Mouse (Mus musculus) forebrain, embryonic 16.5 days (tissue): ENCODE data around the gene Rai1. TPM values are rescaled to one million over a fixed set of nuclear protein-coding genes. Genes with fewer than 3 reads are reported as not detected.

Source experiments
- ATAC-seq: fragments of 200-750 bp; cut with Nextera tagmentation; 2 replicates; pipeline ENCODE4 v1.8.0; 2017; ENCODE audit warnings: mild to moderate bottlenecking, moderate library complexity
- H3K27ac ChIP-seq: fragments of 300-500 bp; sonication (generic); 2 replicates; pipeline ENCODE4 v1.5.1; 2014; ENCODE audit warnings: low read length, control low read depth
- H3K27me3 ChIP-seq: fragments of 300-500 bp; sonication (generic); replicated peaks from 2 replicates; pipeline ENCODE4 v1.6.1; 2014; ENCODE audit warnings: low read length; ENCODE audit not compliant: control insufficient read depth, insufficient read depth
- H3K36me3 ChIP-seq: fragments of 300-500 bp; sonication (generic); 2 replicates; pipeline ENCODE4 v1.6.1; 2014; ENCODE audit not compliant: control insufficient read depth, insufficient read depth
- H3K4me1 ChIP-seq: fragments of 300-500 bp; sonication (generic); replicated peaks from 2 replicates; pipeline ENCODE4 v1.6.1; 2014; ENCODE audit warnings: low read length; ENCODE audit not compliant: control insufficient read depth, insufficient read depth
- H3K4me2 ChIP-seq: fragments of 300-500 bp; sonication (generic); 2 replicates; pipeline ENCODE4 v1.6.1; 2014; ENCODE audit warnings: mild to moderate bottlenecking, low read length, control low read depth
- H3K4me3 ChIP-seq: fragments of 300-500 bp; sonication (generic); replicated peaks from 2 replicates; pipeline ENCODE4 v1.5.1; 2014; ENCODE audit warnings: mild to moderate bottlenecking, low read length, control low read depth
- H3K9ac ChIP-seq: fragments of 300-500 bp; sonication (generic); replicated peaks from 2 replicates; pipeline ENCODE4 v1.6.1; 2014; ENCODE audit warnings: low read depth, low read length, control low read depth
- H3K9me3 ChIP-seq: fragments of 300-500 bp; sonication (generic); 2 replicates; pipeline ENCODE4 v1.6.1; 2016; ENCODE audit warnings: low read length; ENCODE audit not compliant: control insufficient read depth
- WGBS: fragments of 180-500 bp; shearing (Covaris S2); extraction: QIAGEN DNeasy Blood & Tissue Kit; methylation state at CpG from one replicate; pipeline ENCODE4 v1.1.7; 2014; 5-methylcytosine and 5-hydroxymethylcytosine counted together
- polyA plus RNA-seq: library from polyadenylated mRNA; unstranded; fragments of >200 nt; fragmentation: Nextera tagmentation; extraction: Ambion mirVana; gene quantifications from 2 replicates; pipeline ENCODE4 v1.2.1, GENCODE M21; 2015

Gene Rai1
- polyA plus RNA-seq, 1 experiment from 2014 or later: 30.3 TPM

GRCm38 (mm10) chr11:60136491-60136890 lies 31.7 kb downstream of the Rai1 start:
- H3K27me3 ChIP-seq: no peaks in the 10 kb centered on the region
- no peaks in the 10 kb centered on the region for H3K36me3 ChIP-seq
- H3K9ac ChIP-seq: no peak overlapping the region
- H3K4me3 ChIP-seq: no peak overlapping the region
- 93% methylated on average over 1 of the region's 1 CpGs for WGBS
- H3K4me2 ChIP-seq: no peak overlapping the region
- no peak for ATAC-seq
- H3K9me3 ChIP-seq: no peaks in the 10 kb centered on the region
- H3K27ac ChIP-seq: no peak overlapping the region
- peaks cover 16% of the 10 kb centered on the region for H3K4me1 ChIP-seq

DNA sequence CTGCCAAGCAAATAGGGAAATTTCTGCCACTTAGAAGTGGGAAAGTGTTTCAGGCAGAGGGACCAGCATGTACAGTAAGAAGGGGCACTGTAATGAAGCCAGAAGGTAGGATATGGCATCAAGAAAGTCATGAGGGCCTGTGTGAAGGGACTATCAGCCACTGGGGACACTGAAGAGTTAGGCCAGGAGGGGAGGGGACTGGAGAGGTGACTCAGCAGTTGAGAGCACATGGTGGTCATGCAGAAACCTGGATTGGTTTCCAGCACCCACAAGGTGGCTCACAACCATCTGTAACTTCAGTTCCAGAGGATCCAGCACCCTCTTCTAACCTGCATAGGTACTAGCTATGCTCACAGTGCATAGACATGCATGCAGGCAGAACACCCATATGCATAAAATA lies 32.4 kb downstream of the Rai1 start:
- H3K9ac ChIP-seq: no peak overlapping the region
- no peaks in the 10 kb centered on the region for H3K9me3 ChIP-seq
- no peak overlapping the region for H3K4me2 ChIP-seq
- H3K27me3 ChIP-seq: no peaks in the 10 kb centered on the region
- no peaks in the 10 kb centered on the region for H3K36me3 ChIP-seq
- H3K4me3 ChIP-seq: no peak overlapping the region
- no peak overlapping the region for H3K27ac ChIP-seq
- ATAC-seq: no peak
- peaks cover 23% of the 10 kb centered on the region for H3K4me1 ChIP-seq

GRCm38 (mm10) chr11:60139141-60139733 lies 34.4 kb downstream of the Rai1 start:
- H3K4me3 ChIP-seq: peak overlapping the region; percentile 83
- no peaks in the 10 kb centered on the region for H3K9me3 ChIP-seq
- WGBS: 2% methylated on average over 24 of the region's 24 CpGs
- no peaks in the 10 kb centered on the region for H3K27me3 ChIP-seq
- peak overlapping the region; percentile 91 for H3K9ac ChIP-seq
- peak overlapping the region; percentile 97 for H3K27ac ChIP-seq
- peak overlapping the region; percentile 94 for H3K4me2 ChIP-seq
- ATAC-seq: peak; percentile 57
- H3K36me3 ChIP-seq: no peaks in the 10 kb centered on the region
- peaks cover 39% of the 10 kb centered on the region for H3K4me1 ChIP-seq

DNA sequence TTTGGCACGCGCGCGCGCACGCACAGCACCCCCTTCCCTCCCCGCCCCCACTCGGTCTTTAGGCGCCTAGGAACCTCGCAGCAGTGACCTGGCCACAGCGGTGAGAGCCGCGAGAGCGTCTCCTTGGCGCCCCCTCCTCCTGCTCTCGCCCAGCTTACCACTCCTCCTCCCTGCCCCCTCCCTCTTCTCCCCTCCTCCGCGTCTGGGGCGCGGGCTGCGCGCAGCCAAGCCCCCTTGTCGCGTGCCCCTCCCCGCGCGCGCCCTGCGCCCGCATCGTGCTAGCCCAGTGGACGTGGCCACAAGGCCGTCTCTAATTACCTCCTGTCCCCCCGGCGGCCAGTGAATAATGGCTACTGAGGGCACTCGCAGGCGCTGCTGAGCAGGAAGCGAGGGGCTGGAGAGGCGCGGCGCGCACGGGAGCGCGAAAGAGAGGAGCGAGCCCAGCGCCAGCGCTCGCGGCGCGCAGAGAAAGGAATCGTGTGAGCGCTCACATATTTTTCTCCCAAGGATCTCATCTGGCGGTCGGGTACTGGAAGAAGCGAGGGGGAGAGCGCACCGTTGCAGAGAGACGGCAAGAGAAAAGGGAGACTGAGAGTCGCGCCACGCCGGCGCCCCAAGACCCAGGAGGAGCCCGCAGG lies 35.0 kb downstream of the Rai1 start:
- peak overlapping the region; percentile 91 for H3K9ac ChIP-seq
- ATAC-seq: peak; percentile 79
- under 1% methylated on average over 64 of the region's 66 CpGs for WGBS
- H3K4me1 ChIP-seq: peaks cover 43% of the 10 kb centered on the region
- no peaks in the 10 kb centered on the region for H3K27me3 ChIP-seq
- peak overlapping the region; percentile 83 for H3K4me3 ChIP-seq
- H3K36me3 ChIP-seq: no peaks in the 10 kb centered on the region
- no peaks in the 10 kb centered on the region for H3K9me3 ChIP-seq
- H3K4me2 ChIP-seq: peak overlapping the region; percentile 94
- H3K27ac ChIP-seq: peak overlapping the region; percentile 97

DNA sequence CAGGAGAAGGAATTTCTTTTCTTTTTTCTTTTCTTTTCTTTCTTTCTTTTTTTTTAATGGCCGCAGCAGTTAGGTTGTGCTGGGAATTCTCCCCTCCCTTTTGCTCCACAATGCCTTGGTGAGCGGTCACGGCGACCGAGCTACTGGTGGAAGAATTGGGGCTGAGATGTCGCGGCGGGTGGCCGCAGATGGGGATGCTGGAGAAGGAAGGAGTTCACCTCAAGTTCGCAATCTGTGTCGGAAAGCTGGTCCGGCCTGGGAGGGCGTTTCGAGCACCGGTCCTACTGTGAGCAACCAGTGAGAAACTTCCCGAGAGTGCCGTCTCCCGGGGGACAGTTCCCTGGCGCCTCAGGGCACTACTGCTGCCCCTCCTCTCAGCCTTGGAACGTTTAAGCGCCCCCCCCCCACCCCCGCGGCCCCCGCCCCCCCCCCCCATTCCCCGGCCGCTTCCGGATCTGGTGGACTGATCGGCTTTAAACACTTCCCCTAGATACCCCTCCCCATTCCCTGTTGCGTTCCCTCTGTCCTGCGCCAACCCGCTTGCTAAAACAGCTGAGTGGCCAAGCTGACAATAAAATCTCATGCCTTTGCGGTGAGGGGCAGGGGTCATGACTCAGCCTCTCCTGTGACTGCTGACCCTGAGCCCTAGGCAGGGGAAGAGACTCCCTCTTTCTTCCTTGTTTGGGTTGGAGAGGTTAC lies 35.9 kb downstream of the Rai1 start:
- H3K27me3 ChIP-seq: no peaks in the 10 kb centered on the region
- under 1% methylated on average over 27 of the region's 32 CpGs for WGBS
- peak overlapping the region; percentile 91 for H3K9ac ChIP-seq
- ATAC-seq: no peak
- H3K27ac ChIP-seq: peak overlapping the region; percentile 97
- H3K4me2 ChIP-seq: peak overlapping the region; percentile 94
- H3K4me3 ChIP-seq: peak overlapping the region; percentile 83
- no peaks in the 10 kb centered on the region for H3K9me3 ChIP-seq
- H3K4me1 ChIP-seq: peaks cover 46% of the 10 kb centered on the region
- no peaks in the 10 kb centered on the region for H3K36me3 ChIP-seq

DNA sequence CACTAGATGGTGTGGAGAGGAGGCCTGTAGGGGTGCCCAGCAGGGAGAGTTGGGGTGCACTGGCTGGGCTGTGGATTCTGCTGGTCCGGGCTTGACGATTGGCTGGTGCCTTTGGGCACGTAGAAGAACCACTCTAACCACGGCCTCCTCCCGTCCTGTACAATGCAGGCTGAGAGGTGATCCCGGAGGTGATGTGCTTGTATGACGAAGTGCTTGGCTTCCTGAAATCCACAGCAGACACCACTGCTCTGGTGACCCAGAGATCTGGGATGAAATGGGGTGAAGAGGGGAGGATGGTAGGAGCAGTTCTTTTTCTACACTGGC lies 36.4 kb downstream of the Rai1 start:
- WGBS: 6% methylated on average over 7 of the region's 7 CpGs
- Histone ChIP-seq H3K9me3 (no peaks in the 10 kb centered on the region), H3K27me3 (no peaks in the 10 kb centered on the region), H3K27ac (peak overlapping the region; percentile 69), H3K4me3 (peak overlapping the region; percentile 83), H3K36me3 (no peaks in the 10 kb centered on the region), H3K4me1 (peaks cover 46% of the 10 kb centered on the region), H3K9ac (peak overlapping the region; percentile 91), H3K4me2 (peak overlapping the region; percentile 94)
- ATAC-seq: peak; percentile 13; the same call in 1 of the 2 replicates

DNA sequence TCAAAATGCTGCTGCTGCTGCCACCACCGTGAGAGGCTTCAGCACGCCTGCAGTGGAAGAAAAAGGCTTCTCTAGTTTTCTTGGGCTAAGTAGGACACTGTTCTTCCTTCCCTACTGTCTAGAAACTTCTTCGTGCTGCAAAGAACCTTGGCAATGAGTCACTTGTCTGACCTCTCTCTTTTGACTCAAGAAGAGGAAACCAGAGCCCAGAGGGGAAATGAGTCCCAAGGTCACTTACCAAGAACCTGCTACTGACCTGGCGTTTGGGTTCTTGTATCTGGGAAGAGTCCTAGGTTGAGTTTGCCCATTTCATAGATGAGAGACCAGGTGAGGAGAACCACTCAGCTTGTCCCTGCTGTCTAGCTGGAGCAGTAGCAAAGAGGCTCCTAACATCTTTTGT lies 38.3 kb downstream of the Rai1 start:
- peaks cover 46% of the 10 kb centered on the region for H3K4me1 ChIP-seq
- no peaks in the 10 kb centered on the region for H3K27me3 ChIP-seq
- H3K9ac ChIP-seq: 0 out of 2 replicates have a peak overlapping the region, but pooled peaks have one; percentile 9
- H3K36me3 ChIP-seq: 0 out of 2 replicates have a peak, but pooled peaks cover 2% of the 10 kb centered on the region
- H3K27ac ChIP-seq: no peak overlapping the region
- H3K4me3 ChIP-seq: no peak overlapping the region
- H3K4me2 ChIP-seq: no peak overlapping the region
- 75% methylated on average over 4 of the region's 4 CpGs for WGBS
- ATAC-seq: no peak
- no peaks in the 10 kb centered on the region for H3K9me3 ChIP-seq

DNA sequence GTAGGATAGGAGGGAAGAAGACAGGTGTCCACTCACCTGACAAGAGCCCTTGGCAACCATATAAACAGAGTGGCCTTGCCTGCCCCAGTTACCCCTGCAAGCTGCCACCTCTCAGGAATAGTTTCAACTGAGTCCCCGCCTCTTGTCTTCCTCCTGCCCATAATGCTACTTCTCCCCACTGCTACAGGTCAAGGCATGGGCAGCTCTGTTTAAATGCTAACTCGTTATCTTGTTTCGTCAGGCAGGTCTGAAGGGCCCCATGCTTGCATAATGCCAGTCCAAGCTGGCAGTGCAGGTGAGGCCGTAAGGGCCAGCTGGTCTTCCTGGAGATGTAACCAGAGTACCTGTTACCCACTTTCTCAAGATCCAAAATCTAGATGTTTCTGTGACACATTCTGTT lies 41.4 kb downstream of the Rai1 start:
- no peaks in the 10 kb centered on the region for H3K9me3 ChIP-seq
- peaks cover 42% of the 10 kb centered on the region for H3K4me1 ChIP-seq
- H3K4me2 ChIP-seq: no peak overlapping the region
- ATAC-seq: no peak
- no peaks in the 10 kb centered on the region for H3K27me3 ChIP-seq
- H3K4me3 ChIP-seq: no peak overlapping the region
- 79% methylated on average over 4 of the region's 4 CpGs for WGBS
- 0 out of 2 replicates have a peak, but pooled peaks cover 2% of the 10 kb centered on the region for H3K36me3 ChIP-seq
- H3K27ac ChIP-seq: no peak overlapping the region
- no peak overlapping the region for H3K9ac ChIP-seq

GRCm38 (mm10) chr11:60148591-60148990 lies 43.8 kb downstream of the Rai1 start:
- no peak overlapping the region for H3K9ac ChIP-seq
- H3K27me3 ChIP-seq: no peaks in the 10 kb centered on the region
- H3K4me3 ChIP-seq: no peak overlapping the region
- H3K9me3 ChIP-seq: no peaks in the 10 kb centered on the region
- H3K4me2 ChIP-seq: no peak overlapping the region
- no peak for ATAC-seq
- 64% methylated on average over 5 of the region's 5 CpGs for WGBS
- H3K4me1 ChIP-seq: peaks cover 18% of the 10 kb centered on the region
- no peak overlapping the region for H3K27ac ChIP-seq
- H3K36me3 ChIP-seq: 0 out of 2 replicates have a peak, but pooled peaks cover 2% of the 10 kb centered on the region
